Mouse (Mus musculus) brain, embryonic 14.5 days (tissue): ENCODE measurements around the gene Pdpk1.

Source experiments
- CTCF ChIP-seq: fragments of 200-500 bp; IDR thresholded peaks from 2 replicates; pipeline ENCODE4 v1.5.1; 2012; ENCODE audit warnings: inconsistent platforms, mild to moderate bottlenecking, moderate library complexity, borderline replicate concordance; ENCODE audit not compliant: insufficient read depth, insufficient read length; ENCODE audit errors: extremely low read depth
- POLR2A ChIP-seq: fragments of 200-500 bp; IDR thresholded peaks from 2 replicates; pipeline ENCODE4 v1.6.1; 2012; ENCODE audit warnings: mild to moderate bottlenecking, inconsistent platforms, borderline replicate concordance; ENCODE audit not compliant: poor library complexity, insufficient read depth, insufficient read length, severe bottlenecking; ENCODE audit errors: extremely low read depth

DNA sequence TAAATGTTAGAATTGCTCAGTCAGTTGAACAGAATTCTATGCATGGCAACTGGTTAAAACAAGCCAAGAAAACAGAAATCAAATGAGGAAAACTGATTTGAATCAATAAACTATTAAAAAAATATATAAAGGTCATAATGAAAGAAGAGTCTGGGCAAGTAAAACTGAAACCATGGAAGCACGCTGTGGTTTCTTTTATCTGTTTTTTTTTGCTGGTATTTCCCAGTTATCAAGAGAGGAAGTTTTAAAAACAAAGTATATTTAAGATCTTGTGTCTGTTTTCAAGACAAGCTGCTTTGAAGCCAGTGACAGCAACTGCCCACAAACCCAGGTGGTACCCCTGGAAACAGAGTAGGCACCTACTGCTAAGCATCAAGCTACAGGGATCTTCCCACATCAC lies 60.1 kb downstream of the Pdpk1 start:
- TF ChIP-seq CTCF: no peak
- no peak for TF ChIP-seq POLR2A
